Mouse (Mus musculus) kidney, postnatal 0 days (tissue): ENCODE results near the gene Rps26. TPM values are rescaled to one million over a fixed set of nuclear protein-coding genes. Genes with fewer than 3 reads are reported as not detected.

Source experiments
- ATAC-seq: fragments of 200-750 bp; cut with Nextera tagmentation; replicated peaks from 2 replicates; pipeline ENCODE4 v1.8.0; 2017; ENCODE audit warnings: low read depth, moderate number of reproducible peaks, moderate TSS enrichment, moderate library complexity; ENCODE audit not compliant: low FRiP score
- DNase-seq: peaks from one replicate; pipeline ENCODE4 v3.0.0-alpha.2; 2016; ENCODE audit warnings: low spot score
- H3K27ac ChIP-seq: fragments of 300-500 bp; sonication (generic); 2 replicates; pipeline ENCODE4 v1.5.1; 2014; ENCODE audit warnings: mild to moderate bottlenecking
- H3K27me3 ChIP-seq: fragments of 300-500 bp; sonication (generic); 2 replicates; pipeline ENCODE4 v1.6.1; 2014; ENCODE audit warnings: low read length, mixed read lengths; ENCODE audit not compliant: insufficient read depth
- H3K36me3 ChIP-seq: fragments of 300-500 bp; sonication (generic); 2 replicates; pipeline ENCODE4 v1.6.1; 2014; ENCODE audit warnings: low read length, mixed read lengths; ENCODE audit not compliant: insufficient read depth
- H3K4me1 ChIP-seq: fragments of 300-500 bp; sonication (generic); replicated peaks from 2 replicates; pipeline ENCODE4 v1.6.1; 2014; ENCODE audit warnings: antibody characterized with exemption, low read length, mixed read lengths; ENCODE audit not compliant: insufficient read depth
- H3K4me2 ChIP-seq: fragments of 300-500 bp; sonication (generic); 2 replicates; pipeline ENCODE4 v1.6.1; 2014; ENCODE audit warnings: mild to moderate bottlenecking, low read length, moderate library complexity, mixed read lengths
- H3K4me3 ChIP-seq: fragments of 300-500 bp; sonication (generic); replicated peaks from 2 replicates; pipeline ENCODE4 v1.5.1; 2014; ENCODE audit warnings: low read depth, low read length
- H3K9ac ChIP-seq: fragments of 300-500 bp; sonication (generic); 2 replicates; pipeline ENCODE4 v1.6.1; 2014; ENCODE audit warnings: low read depth, low read length
- H3K9me3 ChIP-seq: fragments of 300-500 bp; sonication (generic); replicated peaks from 2 replicates; pipeline ENCODE4 v1.6.1; 2016; ENCODE audit warnings: low read length, inconsistent platforms, mixed read lengths
- CTCF ChIP-seq: IDR thresholded peaks from 2 replicates; pipeline ENCODE4 v1.5.1; 2016; ENCODE audit warnings: antibody characterized with exemption, low read depth, mild to moderate bottlenecking, moderate library complexity
- WGBS: fragments of 180-500 bp; shearing (Covaris S2); extraction: QIAGEN DNeasy Blood & Tissue Kit; methylation state at CpG from one replicate; pipeline ENCODE4 v1.1.7; 2014; 5-methylcytosine and 5-hydroxymethylcytosine counted together
- polyA plus RNA-seq: library from polyadenylated mRNA; unstranded; fragments of >200 nt; fragmentation: Nextera tagmentation; extraction: Ambion mirVana; gene quantifications from 2 replicates; pipeline ENCODE4 v1.2.1, GENCODE M21; 2015

Gene Rps26
- polyA plus RNA-seq, 1 experiment from 2014 or later, result 985 TPM

DNA sequence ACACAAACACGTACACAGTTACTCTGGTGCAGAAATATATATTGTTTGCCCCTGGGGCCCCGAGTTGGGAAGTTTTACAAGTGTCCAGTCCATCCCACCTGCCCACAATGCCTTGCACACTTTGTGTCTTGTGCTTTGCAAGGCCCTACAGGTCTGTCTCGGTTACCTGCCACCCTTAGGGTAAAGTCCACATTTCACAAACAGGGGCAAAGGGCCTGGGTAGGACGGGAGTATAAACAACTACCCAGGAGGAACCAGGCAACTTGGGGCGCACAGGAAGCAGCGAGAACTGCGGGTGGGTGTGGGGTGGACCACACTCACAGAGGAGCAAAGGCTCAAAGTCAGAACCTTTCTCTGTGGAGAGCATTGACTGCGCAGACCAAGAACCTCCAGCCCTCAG lies 38.9 kb downstream of the Rps26 start:
- Histone ChIP-seq H3K27me3 (no peaks in the 10 kb centered on the region), H3K27ac (peak overlapping the region; percentile 95), H3K4me1 (peaks cover 3% of the 10 kb centered on the region; the same call in 1 of the 2 replicates), H3K4me2 (peak overlapping the region; percentile 99), H3K4me3 (no peak overlapping the region; the same call in 1 of the 2 replicates), H3K9me3 (no peaks in the 10 kb centered on the region), H3K9ac (no peak overlapping the region), H3K36me3 (no peaks in the 10 kb centered on the region)
- no peak for TF ChIP-seq CTCF
- ATAC-seq (peak; percentile 31), DNase-seq (no peak)
- WGBS, result 49% methylated on average over 8 of the region's 8 CpGs

DNA sequence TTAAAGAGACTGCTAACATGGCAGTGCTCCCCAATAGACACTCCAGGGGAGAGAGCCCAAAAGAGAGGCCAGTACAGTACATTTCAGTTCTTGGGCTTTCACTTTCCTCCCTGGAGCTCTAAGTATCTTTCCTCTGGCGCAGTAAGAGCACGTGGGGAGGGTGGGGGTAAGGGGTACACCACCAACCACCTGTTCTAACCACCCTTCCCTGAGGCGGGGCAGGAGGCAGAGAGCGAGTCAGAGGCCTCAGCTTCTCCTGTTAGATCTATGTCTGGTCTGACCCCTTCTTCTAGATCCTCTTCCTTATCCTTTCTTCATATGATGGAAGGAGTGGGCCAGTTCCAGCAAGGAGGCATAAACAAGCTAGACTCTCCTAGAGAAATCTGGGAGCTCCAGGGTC lies 39.4 kb downstream of the Rps26 start:
- H3K27ac ChIP-seq, result no peak overlapping the region
- no peaks in the 10 kb centered on the region for H3K9me3 ChIP-seq
- H3K4me1 ChIP-seq, result peaks cover 3% of the 10 kb centered on the region; the same call in 1 of the 2 replicates
- TF ChIP-seq CTCF, result no peak
- no peak overlapping the region for H3K4me2 ChIP-seq
- no peaks in the 10 kb centered on the region for H3K36me3 ChIP-seq
- no peak overlapping the region for H3K4me3 ChIP-seq
- no peaks in the 10 kb centered on the region for H3K27me3 ChIP-seq
- peak overlapping the region; percentile 27; the same call in 1 of the 2 replicates for H3K9ac ChIP-seq
- no peak for DNase-seq
- WGBS, result 63% methylated on average over 4 of the region's 4 CpGs
- no peak for ATAC-seq

GRCm38 (mm10) chr10:128586546-128586945 lies 40.0 kb downstream of the Rps26 start:
- no peak overlapping the region for H3K27ac ChIP-seq
- DNase-seq (no peak), ATAC-seq (no peak)
- H3K36me3 ChIP-seq, result no peaks in the 10 kb centered on the region
- no peak overlapping the region for H3K4me2 ChIP-seq
- no peaks in the 10 kb centered on the region for H3K27me3 ChIP-seq
- H3K4me3 ChIP-seq, result no peak overlapping the region
- H3K9ac ChIP-seq, result no peak overlapping the region
- TF ChIP-seq CTCF, result no peak
- 17% methylated on average over 1 of the region's 1 CpGs for WGBS
- peaks cover 3% of the 10 kb centered on the region; the same call in 1 of the 2 replicates for H3K4me1 ChIP-seq
- no peaks in the 10 kb centered on the region for H3K9me3 ChIP-seq

GRCm38 (mm10) chr10:128584386-128584785 lies 42.2 kb downstream of the Rps26 start:
- 10% methylated on average over 4 of the region's 4 CpGs for WGBS
- TF ChIP-seq CTCF, result no peak
- DNase-seq, result peak; percentile 52
- Histone ChIP-seq H3K36me3 (no peaks in the 10 kb centered on the region), H3K4me1 (peaks cover 3% of the 10 kb centered on the region; the same call in 1 of the 2 replicates), H3K9ac (no peak overlapping the region), H3K27ac (peak overlapping the region; percentile 70), H3K9me3 (no peaks in the 10 kb centered on the region), H3K4me3 (no peak overlapping the region), H3K27me3 (no peaks in the 10 kb centered on the region), H3K4me2 (peak overlapping the region; percentile 8)
- ATAC-seq, result peak; percentile 63

GRCm38 (mm10) chr10:128583644-128584043 lies 42.9 kb downstream of the Rps26 start:
- no peaks in the 10 kb centered on the region for H3K27me3 ChIP-seq
- H3K27ac ChIP-seq, result no peak overlapping the region
- no peaks in the 10 kb centered on the region for H3K9me3 ChIP-seq
- DNase-seq (peak; percentile 70), ATAC-seq (peak; percentile 79)
- 20% methylated on average over 7 of the region's 7 CpGs for WGBS
- peaks cover 3% of the 10 kb centered on the region; the same call in 1 of the 2 replicates for H3K4me1 ChIP-seq
- no peaks in the 10 kb centered on the region for H3K36me3 ChIP-seq
- H3K4me3 ChIP-seq, result no peak overlapping the region
- 0 out of 2 replicates have a peak overlapping the region, but pooled peaks have one; percentile 20 for H3K9ac ChIP-seq
- H3K4me2 ChIP-seq, result peak overlapping the region; percentile 8; the same call in 1 of the 2 replicates
- TF ChIP-seq CTCF, result no peak

GRCm38 (mm10) chr10:128579731-128580130 lies 46.8 kb downstream of the Rps26 start:
- Histone ChIP-seq H3K27me3 (no peaks in the 10 kb centered on the region), H3K27ac (no peak overlapping the region), H3K4me3 (no peak overlapping the region), H3K9me3 (no peaks in the 10 kb centered on the region), H3K4me2 (no peak overlapping the region), H3K9ac (no peak overlapping the region), H3K4me1 (no peaks in the 10 kb centered on the region; the same call in 1 of the 2 replicates), H3K36me3 (peaks cover 7% of the 10 kb centered on the region; the same call in 1 of the 2 replicates)
- ATAC-seq (no peak), DNase-seq (no peak)
- WGBS, result 80% methylated on average over 4 of the region's 4 CpGs
- no peak for TF ChIP-seq CTCF

DNA sequence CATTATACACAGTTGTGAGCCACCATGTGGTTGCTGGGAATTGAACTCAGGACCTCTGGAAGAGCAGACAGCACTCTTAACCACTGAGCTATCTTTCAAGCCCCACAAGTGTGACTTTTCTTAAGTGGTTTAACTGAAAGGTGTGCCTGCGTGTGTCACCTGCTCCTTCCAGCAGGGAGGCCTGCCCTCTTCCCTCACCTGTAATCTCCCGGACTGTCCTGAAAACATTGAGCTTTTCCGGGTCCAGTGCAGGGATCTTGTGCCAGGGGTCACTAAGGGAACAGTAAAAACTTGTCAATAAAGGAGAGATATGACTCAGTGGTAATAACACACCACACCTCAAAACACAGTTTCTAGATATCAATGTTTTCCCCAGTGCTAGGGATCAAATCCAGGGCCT lies 47.2 kb downstream of the Rps26 start:
- Histone ChIP-seq H3K4me1 (no peaks in the 10 kb centered on the region; the same call in 1 of the 2 replicates), H3K4me3 (no peak overlapping the region), H3K4me2 (no peak overlapping the region), H3K27me3 (no peaks in the 10 kb centered on the region), H3K27ac (no peak overlapping the region), H3K9ac (no peak overlapping the region), H3K36me3 (peaks cover 7% of the 10 kb centered on the region; the same call in 1 of the 2 replicates), H3K9me3 (no peaks in the 10 kb centered on the region)
- DNase-seq (no peak), ATAC-seq (no peak)
- WGBS, result 77% methylated on average over 3 of the region's 3 CpGs
- no peak for TF ChIP-seq CTCF
